In the genomic region with DNA sequence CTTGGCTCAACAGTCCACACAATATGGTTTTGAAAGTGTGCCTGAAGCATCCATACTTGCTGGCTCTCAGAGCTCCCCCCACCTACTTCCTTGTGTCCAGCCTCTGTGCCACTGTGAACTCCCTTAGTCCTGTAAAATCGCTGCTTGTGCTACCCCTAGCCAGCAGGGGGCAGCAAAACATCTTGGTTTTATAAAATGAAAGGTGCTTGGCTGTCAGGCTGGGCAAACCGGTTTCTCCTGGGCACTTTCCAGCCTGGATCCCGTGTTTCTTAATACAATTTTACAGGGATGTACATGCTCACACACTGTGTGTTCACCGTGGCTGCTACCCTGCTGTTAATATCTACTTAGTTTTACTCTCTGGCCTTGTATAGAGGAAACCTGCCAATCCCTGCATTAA, we compare ENCODE assay signal across 7 mouse cellular contexts.
A peak's percentile ranks its signal among the peaks of the same experiment; 100 is the strongest.
DNase-seq lines count a peak whose midpoint lies in the region; ATAC-seq lines count a peak whose summit lies in the region.

No protein-coding gene starts in this region.

- intact Hi-C loops in gastrocnemius, postnatal 36 days (cut with DNase I), result loop anchor here (10.0 kb wide), 1 partner anchor 433 kb away; no protein-coding TSS in a partner anchor
- intact Hi-C loops in left cerebral cortex, postnatal 4 days (cut with DNase I), result loop anchor here (2.0 kb wide), 1 partner anchor 1339 kb away; no protein-coding TSS in a partner anchor

- peaks cover 9% of the 10 kb centered on the region for H3K4me1 ChIP-seq in midbrain, embryonic 15.5 days

- no peak overlapping the region for H3K27ac ChIP-seq in midbrain, embryonic 15.5 days

- H3K4me2 ChIP-seq in midbrain, embryonic 15.5 days, result no peak overlapping the region

- peak; percentile 77 for ATAC-seq in midbrain, embryonic 15.5 days (replicated peaks)

- WGBS in midbrain, embryonic 15.5 days, result under 1% methylated on average over 4 of the region's 4 CpGs

- peak; percentile 78 for DNase-seq in adrenal gland, postnatal 25 days
- DNase-seq in embryo, embryonic 11 days, result peak; percentile 94
- peak; percentile 34 to 53 for DNase-seq in gastrocnemius, postnatal 36 days
- peak; percentile 74 for DNase-seq in kidney, adult 11 months
- DNase-seq in left cerebral cortex, postnatal 4 days, result peak; percentile 88
- DNase-seq in spleen, postnatal 4 days (ENCODE audit: low spot score in 2 of 2), result peak; percentile 44 to 75

- H3K36me3 ChIP-seq in midbrain, embryonic 15.5 days (replicated peaks), result no peaks in the 10 kb centered on the region

- H3K27me3 ChIP-seq in midbrain, embryonic 15.5 days (replicated peaks), result no peaks in the 10 kb centered on the region

- H3K4me3 ChIP-seq in midbrain, embryonic 15.5 days, result no peak overlapping the region

- H3K9ac ChIP-seq in midbrain, embryonic 15.5 days, result no peak overlapping the region

- H3K9me3 ChIP-seq in midbrain, embryonic 15.5 days, result no peaks in the 10 kb centered on the region

Comparison
In these comparisons a context has a peak if more than half of its experiments do, and no peak if none do; other contexts are left out.
1. DNase-seq: peak in every context shown above with its lines; median percentile 94 in embryo, embryonic 11 days; 88 in left cerebral cortex, postnatal 4 days; 78 in adrenal gland, postnatal 25 days; 74 in kidney, adult 11 months; 60 in spleen, postnatal 4 days; 44 in gastrocnemius, postnatal 36 days.